Mouse (Mus musculus) kidney, adult 2 months (tissue): ENCODE results near the gene Nell1.
"Not testable (repeated sequence)": the region's sequence is repeated elsewhere in the genome, so short reads cannot be mapped to it uniquely, and the experiment has no call there.

Experiments used
- CTCF ChIP-seq: fragments of 200-500 bp; conservative IDR thresholded peaks from 2 replicates; pipeline ENCODE4 v1.5.1; 2011; ENCODE audit warnings: low read depth, mild to moderate bottlenecking, control low read depth, low read length, moderate library complexity, mixed read lengths; ENCODE audit not compliant: insufficient read depth, insufficient read length
- POLR2A ChIP-seq: fragments of 200-500 bp; IDR thresholded peaks from one replicate; pipeline ENCODE4 v1.6.1; 2011; ENCODE audit warnings: low read depth, low read length, control low read depth

- TF ChIP-seq CTCF, POLR2A: not testable (repeated sequence)
Observed at GRCm38 (mm10) chr7:49933386-49934115, 41.1 kb upstream of the Nell1 start.
